Mouse (Mus musculus) ovary, postnatal 10 days (tissue): ENCODE measurements at regions not wholly inside any gene's neighbourhood (a gene's known extent, or its start where the extent isn't known, plus 50 kb on each side); places are given as distances from the start of the nearest gene placed in this dataset.
"Not testable (repeated sequence)": the region's sequence is repeated elsewhere in the genome, so short reads cannot be mapped to it uniquely, and the experiment has no call there.

Experiments
- DNase-seq: peaks from one replicate; pipeline ENCODE4 v3.0.0; 2022; ENCODE audit warnings: low spot score

GRCm38 (mm10) chr2:51682177-51682576 is 54.9 kb downstream of the Tas2r134 start:
- DNase-seq, result no peak

DNA sequence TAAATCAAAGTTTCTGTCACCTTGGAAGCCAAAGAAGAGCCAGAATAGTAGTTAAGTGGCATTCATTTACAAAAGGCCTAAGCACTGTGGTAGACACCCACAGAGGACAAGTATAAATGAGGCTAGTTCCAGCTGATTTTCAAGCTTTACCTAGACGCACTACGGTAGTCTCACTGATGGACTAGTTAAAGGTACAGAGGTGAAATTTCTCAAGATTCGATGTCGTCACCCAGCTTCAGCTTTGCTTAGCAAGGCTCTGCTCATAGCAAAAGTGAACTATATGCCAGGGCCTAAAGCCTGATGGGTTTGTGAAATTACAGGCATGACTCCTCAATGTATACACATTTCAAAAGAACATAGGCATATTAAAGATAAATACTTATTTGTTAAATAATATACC is 55.4 kb downstream of the Tas2r134 start:
- DNase-seq, result no peak

DNA sequence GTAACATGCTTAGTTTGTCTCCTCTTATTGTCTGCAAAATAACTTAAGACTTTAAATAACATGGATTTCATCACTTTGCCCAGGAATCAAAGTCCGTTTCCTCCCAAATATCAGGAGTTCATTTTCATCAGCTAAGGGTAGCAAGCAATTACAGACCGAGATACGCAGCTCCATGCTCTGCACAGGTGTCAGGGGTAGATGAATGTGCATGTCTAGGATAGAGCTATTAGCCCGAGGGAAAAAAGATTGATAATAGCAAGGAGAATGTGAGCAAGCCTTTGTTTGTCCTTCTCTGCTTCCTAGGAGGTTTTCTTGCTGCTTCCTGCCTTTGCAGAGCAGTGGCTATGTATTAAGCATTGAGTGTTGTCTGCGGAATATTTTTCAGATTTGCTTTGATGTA is 77.8 kb downstream of the Tas2r134 start:
- DNase-seq, result no peak

- no peak for DNase-seq
These were observed 81.4 kb downstream of the Tas2r134 start for GRCm38 (mm10) chr2:51708701-51709100.

DNA sequence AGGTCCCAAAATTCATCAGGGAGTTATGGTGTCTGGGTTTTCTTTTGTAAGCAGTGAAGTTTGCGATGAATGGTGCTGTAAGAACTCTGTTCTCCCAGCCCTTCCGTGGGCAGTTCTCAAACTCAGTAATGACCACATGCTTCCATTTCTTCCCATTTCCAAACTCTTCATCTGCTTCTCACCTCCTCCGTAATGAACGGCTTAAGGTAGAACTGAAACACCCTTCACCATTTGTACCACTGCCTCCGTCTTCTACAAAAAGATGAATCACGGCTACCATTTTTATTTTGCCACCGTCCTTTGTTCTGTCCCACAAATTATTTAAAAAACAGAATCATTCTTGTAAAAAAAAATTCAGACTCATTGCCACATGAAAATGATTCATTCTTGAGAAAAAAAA is 85.3 kb downstream of the Tas2r134 start:
- DNase-seq, result no peak

DNA sequence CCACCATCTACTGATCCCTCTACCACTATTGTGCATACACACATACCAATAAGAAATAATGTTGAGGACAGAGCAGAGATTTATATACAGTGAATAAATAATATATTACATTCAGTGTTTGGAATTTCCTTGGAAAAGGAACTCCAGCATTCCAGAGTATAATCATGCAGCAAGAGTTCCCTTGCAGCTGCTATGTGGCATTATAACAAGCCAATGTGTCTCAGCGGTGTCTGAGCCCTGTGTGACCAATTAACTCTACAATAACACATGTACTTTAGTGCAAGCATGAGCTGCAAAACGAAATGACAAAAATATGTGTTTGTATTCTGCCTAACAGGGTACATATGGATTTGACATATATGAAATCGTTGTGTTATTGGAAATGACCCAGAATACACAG is 103.5 kb downstream of the Tas2r134 start:
- no peak for DNase-seq

DNA sequence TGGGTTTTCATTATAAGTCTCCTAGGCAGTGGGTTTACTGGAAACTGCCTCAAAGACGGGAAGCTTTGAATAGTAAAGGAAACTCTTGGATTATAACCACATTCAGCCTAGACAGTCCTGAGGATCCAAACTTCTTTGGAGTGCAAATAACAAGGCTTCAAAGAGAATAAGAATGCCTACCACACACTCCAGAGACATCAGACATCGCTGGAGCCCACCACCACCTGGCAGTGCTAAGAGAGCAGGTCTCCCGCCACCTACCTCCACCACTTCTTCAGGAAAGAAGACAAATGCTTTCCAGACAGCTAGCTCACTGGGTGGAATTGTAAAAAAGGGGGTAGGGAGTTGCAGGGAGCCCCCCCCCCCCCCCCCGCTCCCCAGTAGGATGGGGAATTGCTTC is 104.4 kb downstream of the Tas2r134 start:
- no peak for DNase-seq

- DNase-seq, result no peak
These were observed 105.0 kb downstream of the Tas2r134 start for GRCm38 (mm10) chr2:51732355-51732754.

DNA sequence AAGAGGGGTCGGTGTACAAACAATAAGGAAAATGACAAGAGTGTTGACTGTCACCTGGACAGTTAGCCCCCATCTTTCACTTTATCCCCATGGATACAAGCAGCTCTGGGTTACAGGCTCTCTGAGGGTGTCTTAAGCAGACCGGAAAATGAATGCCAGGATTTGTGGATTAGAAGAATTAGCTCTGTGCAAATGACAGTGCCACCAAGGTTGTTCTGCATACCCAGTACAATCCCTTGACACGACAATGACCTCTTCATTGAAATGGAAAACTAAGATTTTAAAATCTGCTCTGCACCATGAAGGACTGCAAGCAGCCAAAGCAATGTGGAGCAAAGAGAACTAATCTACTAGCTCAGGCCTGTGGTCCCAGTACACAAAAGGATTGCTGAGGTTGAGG is 105.9 kb downstream of the Tas2r134 start:
- DNase-seq, result no peak

GRCm38 (mm10) chr2:51736452-51736851 is 109.1 kb downstream of the Tas2r134 start:
- DNase-seq, result no peak

- no peak for DNase-seq
These were observed 120.5 kb downstream of the Tas2r134 start for GRCm38 (mm10) chr2:51747675-51748319.

DNA sequence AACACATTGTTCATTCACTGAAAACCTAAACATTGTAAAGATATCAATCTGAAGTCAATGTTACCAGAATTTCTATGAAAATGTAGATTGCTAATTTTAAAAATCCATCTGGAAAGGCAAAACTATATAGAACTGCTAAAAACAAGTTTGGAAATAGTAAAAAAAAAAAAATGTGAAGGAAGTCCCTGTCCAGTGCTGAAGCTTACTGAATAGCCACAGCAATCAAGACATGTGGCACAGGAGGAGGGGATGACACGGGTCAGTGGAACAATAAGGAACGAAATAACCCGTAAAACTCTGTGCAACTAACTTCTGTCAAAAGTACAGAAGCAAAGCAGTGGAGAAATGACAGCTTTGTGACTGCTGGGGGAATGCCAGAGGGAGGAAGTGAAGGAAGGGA is 121.9 kb downstream of the Tas2r134 start:
- no peak for DNase-seq

DNA sequence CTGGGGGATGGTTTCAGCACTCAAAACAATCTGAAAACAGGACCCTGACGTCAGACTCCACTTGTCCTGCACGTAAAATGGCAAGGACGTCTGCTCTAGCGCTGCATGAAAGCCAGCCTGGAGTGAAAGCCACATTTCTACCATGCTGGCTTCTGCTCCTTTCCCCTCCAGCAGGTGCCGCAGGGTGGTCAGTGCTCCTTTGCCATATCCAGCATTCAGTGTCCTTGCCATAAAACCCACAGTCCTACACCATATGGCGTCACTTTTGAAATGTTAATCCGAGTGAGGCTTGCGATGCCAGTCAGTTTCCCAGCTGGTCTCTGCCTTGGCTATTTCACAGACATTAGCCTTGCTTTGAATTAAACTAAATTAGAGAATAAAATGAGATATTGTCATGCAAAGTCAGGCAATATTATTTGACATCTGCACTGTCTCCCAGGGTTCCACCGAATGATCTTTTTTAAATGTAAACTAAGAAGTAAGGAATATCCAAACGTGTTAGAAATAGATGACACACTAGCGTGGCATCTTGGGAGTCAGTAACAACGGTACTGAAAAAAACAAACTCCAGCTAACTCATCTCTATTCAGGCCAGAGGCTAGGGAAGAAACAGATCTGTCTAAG is 125.7 kb downstream of the Tas2r134 start:
- no peak for DNase-seq

DNA sequence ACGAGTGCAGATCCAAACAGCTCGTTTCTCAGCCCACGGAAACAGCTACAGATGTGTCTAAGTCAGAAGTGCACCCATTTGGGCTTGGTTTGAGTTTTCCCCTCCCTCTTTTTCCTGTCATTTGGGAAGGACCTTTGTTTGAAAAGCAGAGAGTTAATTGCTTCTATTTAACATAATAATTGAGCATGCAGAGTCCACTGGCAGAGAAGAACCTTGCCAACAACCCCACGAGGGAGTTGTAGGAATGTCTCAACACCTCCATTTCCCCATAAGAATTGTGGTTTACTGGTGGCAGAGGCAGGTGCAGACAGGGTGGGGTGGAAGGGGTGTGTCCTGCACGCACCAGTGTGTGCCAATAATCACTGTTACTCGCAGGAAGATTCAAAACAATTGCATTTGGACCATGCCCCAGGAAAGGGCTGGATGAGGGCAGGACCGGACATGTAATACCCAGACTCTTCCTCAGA is 126.3 kb downstream of the Tas2r134 start:
- no peak for DNase-seq

GRCm38 (mm10) chr2:51757361-51757760 is 130.1 kb downstream of the Tas2r134 start:
- DNase-seq, result no peak

DNA sequence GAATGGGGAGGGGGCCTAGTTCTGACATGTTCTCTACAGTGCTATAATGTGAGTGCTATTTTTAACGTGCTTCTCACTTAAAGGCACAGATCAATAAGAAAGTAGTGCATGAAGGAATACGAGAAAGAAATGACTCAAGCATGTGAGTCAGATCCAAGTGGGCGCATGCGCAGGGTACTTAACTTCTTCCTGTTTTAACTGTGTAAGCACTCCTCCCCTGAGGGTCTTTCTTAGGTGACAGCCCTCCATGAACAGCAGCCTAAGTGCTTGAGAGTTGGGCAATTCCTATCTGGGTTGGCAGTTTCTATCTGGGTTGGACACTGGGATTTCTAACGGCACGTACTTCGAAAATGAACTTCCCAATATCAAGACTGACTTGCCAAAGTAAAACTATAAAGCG is 130.8 kb downstream of the Tas2r134 start:
- no peak for DNase-seq

DNA sequence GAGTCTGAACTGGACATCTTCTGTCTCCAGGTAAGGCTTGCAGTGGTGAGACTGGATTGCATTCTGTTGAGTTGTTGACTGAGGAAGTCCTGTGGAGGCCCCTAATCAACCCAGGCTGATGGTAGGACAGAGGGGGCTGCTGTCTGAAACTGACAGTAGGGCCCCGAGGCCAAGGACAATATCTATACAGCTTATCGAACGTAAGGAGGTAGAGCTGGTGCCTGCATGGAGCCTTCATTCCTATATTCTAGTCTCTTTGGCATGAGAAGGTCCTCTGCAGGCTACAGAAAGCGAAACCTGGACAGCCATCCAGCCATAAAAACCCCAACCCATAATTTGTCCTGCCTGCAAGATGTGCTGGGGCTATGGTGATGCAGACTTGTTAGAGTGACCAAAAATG is 135.6 kb downstream of the Tas2r134 start:
- DNase-seq, result no peak

DNA sequence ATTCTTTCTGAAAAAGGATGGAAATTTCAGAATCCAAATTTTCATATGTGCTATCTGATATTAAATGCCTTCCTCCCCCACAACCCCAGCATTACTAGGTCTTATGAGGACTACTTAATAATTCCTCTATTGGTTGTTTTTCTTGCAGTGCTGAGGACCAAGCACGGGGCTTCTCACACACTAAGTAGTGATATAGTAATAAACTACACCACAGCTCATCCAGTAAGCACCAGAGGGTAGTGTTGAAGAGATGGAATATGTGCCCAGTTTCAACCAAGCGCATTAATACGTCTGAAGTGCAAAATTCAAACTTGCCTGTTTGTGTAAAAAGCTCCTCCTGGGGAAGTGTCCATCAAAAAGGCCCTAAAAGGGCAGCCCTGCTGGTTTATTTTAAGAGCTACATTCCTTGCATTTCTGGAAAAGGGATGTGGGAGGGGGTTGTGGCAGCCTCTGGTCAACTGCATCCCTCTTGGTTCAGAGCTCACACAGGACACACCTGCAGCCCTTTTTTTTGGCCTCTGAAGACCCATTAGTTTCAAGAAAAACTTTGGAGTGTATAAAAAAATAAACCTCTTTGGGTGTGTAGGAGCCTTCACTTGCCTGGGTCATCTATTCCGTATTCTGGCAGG is 140.3 kb downstream of the Tas2r134 start:
- DNase-seq, result no peak

- DNase-seq, result no peak
These were observed 141.3 kb downstream of the Tas2r134 start for GRCm38 (mm10) chr2:51768298-51769271.

DNA sequence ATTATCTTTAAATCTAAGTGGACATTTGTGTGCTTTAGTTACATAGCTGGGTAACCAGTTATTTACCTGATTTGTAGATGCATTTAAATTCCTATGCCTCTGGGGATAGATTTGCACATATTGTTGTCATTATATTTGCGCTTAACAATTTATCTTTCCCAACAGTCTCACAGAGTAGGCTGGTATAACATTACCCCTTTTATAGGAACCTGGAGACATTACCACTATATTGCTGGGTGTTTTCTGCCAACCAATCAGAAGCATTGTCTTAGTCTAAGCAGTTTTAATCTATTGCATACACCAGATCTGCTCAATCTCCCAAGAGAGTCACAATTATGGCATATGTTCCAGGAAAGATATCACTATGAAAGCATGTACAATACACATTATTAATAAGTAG is 149.8 kb downstream of the Rbm43 start:
- DNase-seq, result no peak

DNA sequence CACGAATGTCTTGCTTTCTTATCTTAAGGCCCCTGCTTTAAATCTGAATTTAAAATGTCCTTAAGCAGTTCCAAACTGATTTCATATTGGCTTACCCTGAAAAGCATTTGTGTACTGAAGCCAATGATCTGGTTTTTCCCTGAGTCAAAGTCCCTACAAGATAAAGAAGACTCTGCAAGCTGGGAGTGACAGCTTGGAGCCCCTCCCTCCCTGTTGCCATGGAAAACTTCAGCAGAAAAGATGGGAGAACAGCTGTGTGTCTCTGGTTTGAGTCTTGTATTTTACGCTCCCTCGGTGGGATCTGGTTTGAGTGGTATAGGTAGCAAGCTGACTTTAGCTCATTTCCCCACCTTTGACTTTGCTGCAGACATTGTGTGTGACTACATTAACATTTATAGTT is 146.1 kb downstream of the Rbm43 start:
- no peak for DNase-seq

GRCm38 (mm10) chr2:51793291-51793690 is 141.7 kb downstream of the Rbm43 start:
- DNase-seq, result not testable (repeated sequence)
